Mouse (Mus musculus): Measurements from ENCODE around the gene Dlgap1.

GRCm38 (mm10) chr17:70794291-70794690 lies 825.4 kb downstream of the Dlgap1 start:
- TF ChIP-seq GATA1 (IDR thresholded peaks at IDR 0.05; ENCODE audit: borderline replicate concordance, low read length) (no peak), FLI1 (IDR thresholded peaks at IDR 0.05; ENCODE audit: low read length) (no peak)
